Mouse (Mus musculus) kidney, embryonic 14.5 days (tissue): ENCODE data around the gene Cd300a. TPM values are rescaled to one million over a fixed set of nuclear protein-coding genes. Genes with fewer than 3 reads are reported as not detected.

Experiments used
- ATAC-seq: fragments of 200-750 bp; cut with Nextera tagmentation; 2 replicates; pipeline ENCODE4 v1.8.0; 2017; ENCODE audit warnings: moderate number of reproducible peaks, mild to moderate bottlenecking, moderate TSS enrichment, moderate library complexity; ENCODE audit not compliant: low FRiP score, low TSS enrichment
- H3K27ac ChIP-seq: fragments of 300-500 bp; sonication (generic); 2 replicates; pipeline ENCODE4 v1.5.1; 2014; ENCODE audit warnings: low read depth, mild to moderate bottlenecking, low read length, moderate library complexity, mixed read lengths
- H3K27me3 ChIP-seq: fragments of 300-500 bp; sonication (generic); 2 replicates; pipeline ENCODE4 v1.6.1; 2014; ENCODE audit warnings: mild to moderate bottlenecking, low read length; ENCODE audit not compliant: control insufficient read depth, insufficient read depth
- H3K36me3 ChIP-seq: fragments of 300-500 bp; sonication (generic); 2 replicates; pipeline ENCODE4 v1.6.1; 2014; ENCODE audit warnings: low read length, mixed read lengths; ENCODE audit not compliant: control insufficient read depth, insufficient read depth
- H3K4me1 ChIP-seq: fragments of 300-500 bp; sonication (generic); 2 replicates; pipeline ENCODE4 v1.6.1; 2014; ENCODE audit warnings: low read length, mixed read lengths; ENCODE audit not compliant: control insufficient read depth, insufficient read depth
- H3K4me2 ChIP-seq: fragments of 300-500 bp; sonication (generic); replicated peaks from 2 replicates; pipeline ENCODE4 v1.6.1; 2014; ENCODE audit warnings: low read depth, mild to moderate bottlenecking, low read length
- H3K4me3 ChIP-seq: fragments of 300-500 bp; sonication (generic); 2 replicates; pipeline ENCODE4 v1.5.1; 2014; ENCODE audit warnings: mild to moderate bottlenecking, low read length
- H3K9ac ChIP-seq: fragments of 300-500 bp; sonication (generic); 2 replicates; pipeline ENCODE4 v1.6.1; 2014; ENCODE audit warnings: low read depth, mild to moderate bottlenecking, low read length, moderate library complexity
- H3K9me3 ChIP-seq: fragments of 300-500 bp; sonication (generic); 2 replicates; pipeline ENCODE4 v1.6.1; 2016; ENCODE audit warnings: low read length; ENCODE audit not compliant: control insufficient read depth
- WGBS: fragments of 180-500 bp; shearing (Covaris S2); extraction: QIAGEN DNeasy Blood & Tissue Kit; methylation state at CpG from one replicate; pipeline ENCODE4 v1.1.7; 2014; 5-methylcytosine and 5-hydroxymethylcytosine counted together
- polyA plus RNA-seq: library from polyadenylated mRNA; unstranded; fragments of >200 nt; fragmentation: Nextera tagmentation; extraction: Ambion mirVana; gene quantifications from 2 replicates; pipeline ENCODE4 v1.2.1, GENCODE M21; 2014

Cd300a gene
- polyA plus RNA-seq, 1 experiment from 2014 or later = 1.2 TPM

- WGBS = 10% methylated on average over 1 of the region's 1 CpGs
- Histone ChIP-seq H3K36me3 (no peaks in the 10 kb centered on the region), H3K27me3 (no peaks in the 10 kb centered on the region), H3K9ac (no peak overlapping the region), H3K9me3 (no peaks in the 10 kb centered on the region), H3K4me2 (no peak overlapping the region), H3K4me3 (no peak overlapping the region), H3K27ac (no peak overlapping the region), H3K4me1 (peaks cover 12% of the 10 kb centered on the region; the same call in 1 of the 2 replicates)
- no peak for ATAC-seq
Observed at GRCm38 (mm10) chr11:114880589-114880988, 9.3 kb upstream of the Cd300a start.

DNA sequence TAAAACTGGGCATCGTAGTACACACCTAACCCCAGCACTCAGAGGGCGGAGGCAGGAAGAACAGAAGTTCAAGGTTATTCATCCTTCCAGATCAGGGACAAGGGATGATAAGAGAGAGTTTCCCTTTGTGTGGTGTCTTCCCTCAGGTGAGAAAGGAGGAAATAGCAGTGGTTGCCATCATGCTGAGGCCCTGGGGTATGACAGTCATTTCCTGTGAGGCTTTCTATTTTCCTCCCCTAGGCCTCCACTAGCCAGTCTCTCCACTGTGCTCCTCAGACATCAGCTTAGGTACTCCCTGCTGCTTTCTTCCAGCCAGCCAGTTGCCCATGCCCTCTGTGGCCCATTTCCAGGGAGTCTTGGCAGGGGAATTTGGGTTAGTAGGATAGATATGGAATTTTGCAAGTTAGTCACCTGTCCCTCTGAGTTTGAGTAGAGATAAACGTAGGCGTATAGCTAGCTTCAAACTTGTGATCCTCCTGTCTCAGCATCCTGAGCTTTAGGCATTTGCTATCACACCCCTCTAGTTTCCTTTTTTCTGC lies 6.5 kb upstream of the Cd300a start:
- no peak overlapping the region for H3K27ac ChIP-seq
- no peak overlapping the region for H3K4me2 ChIP-seq
- no peaks in the 10 kb centered on the region for H3K4me1 ChIP-seq
- WGBS = 86% methylated on average over 4 of the region's 4 CpGs
- H3K9ac ChIP-seq = no peak overlapping the region
- H3K4me3 ChIP-seq = no peak overlapping the region
- H3K9me3 ChIP-seq = no peaks in the 10 kb centered on the region
- H3K27me3 ChIP-seq = no peaks in the 10 kb centered on the region
- no peaks in the 10 kb centered on the region for H3K36me3 ChIP-seq
- ATAC-seq = no peak

GRCm38 (mm10) chr11:114884380-114885100 lies 5.3 kb upstream of the Cd300a start:
- H3K4me2 ChIP-seq = no peak overlapping the region
- H3K9me3 ChIP-seq = no peaks in the 10 kb centered on the region
- no peaks in the 10 kb centered on the region for H3K36me3 ChIP-seq
- no peaks in the 10 kb centered on the region for H3K4me1 ChIP-seq
- H3K27me3 ChIP-seq = no peaks in the 10 kb centered on the region
- ATAC-seq = no peak
- 83% methylated on average over 4 of the region's 4 CpGs for WGBS
- H3K27ac ChIP-seq = no peak overlapping the region
- H3K9ac ChIP-seq = no peak overlapping the region
- H3K4me3 ChIP-seq = no peak overlapping the region

DNA sequence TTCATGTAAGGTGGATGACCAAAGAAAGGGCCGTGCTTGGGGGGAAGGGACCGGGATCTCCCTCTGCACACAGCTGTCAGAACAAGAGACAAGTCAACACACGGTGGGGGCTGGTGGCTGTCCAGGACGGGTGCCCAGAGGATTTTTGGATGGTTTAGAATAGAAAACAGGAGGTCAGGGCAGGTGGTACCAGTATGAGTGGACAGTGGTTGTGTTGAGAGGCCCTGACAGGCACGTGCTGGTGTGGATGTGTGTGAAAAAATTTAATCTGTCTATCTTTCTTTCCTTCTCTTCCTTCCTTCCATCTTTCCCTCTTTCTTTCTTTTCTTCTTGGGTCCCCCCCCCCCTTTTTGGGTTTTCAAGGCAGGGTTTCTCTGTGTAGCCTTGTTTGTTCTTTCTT lies 701 bp downstream of the Cd300a start:
- 0 out of 2 replicates have a peak, but pooled peaks have one; percentile 35 for ATAC-seq
- 36% methylated on average over 5 of the region's 5 CpGs for WGBS
- H3K4me2 ChIP-seq = peak overlapping the region; percentile 38

GRCm38 (mm10) chr11:114896085-114896484 lies 6.2 kb downstream of the Cd300a start:
- no peaks in the 10 kb centered on the region for H3K36me3 ChIP-seq
- H3K27me3 ChIP-seq = no peaks in the 10 kb centered on the region
- WGBS = 86% methylated on average over 3 of the region's 3 CpGs
- H3K9me3 ChIP-seq = no peaks in the 10 kb centered on the region
- H3K9ac ChIP-seq = no peak overlapping the region
- no peak for ATAC-seq
- no peak overlapping the region for H3K4me3 ChIP-seq
- H3K4me1 ChIP-seq = no peaks in the 10 kb centered on the region
- H3K4me2 ChIP-seq = no peak overlapping the region
- no peak overlapping the region for H3K27ac ChIP-seq

More for the DNA sequence above, 701 bp downstream of the Cd300a start:
- no peaks in the 10 kb centered on the region for H3K36me3 ChIP-seq
- no peaks in the 10 kb centered on the region for H3K27me3 ChIP-seq
- no peaks in the 10 kb centered on the region for H3K9me3 ChIP-seq
- H3K4me3 ChIP-seq = no peak overlapping the region
- H3K9ac ChIP-seq = no peak overlapping the region
- no peak overlapping the region for H3K27ac ChIP-seq
- peaks cover 8% of the 10 kb centered on the region; the same call in 1 of the 2 replicates for H3K4me1 ChIP-seq

GRCm38 (mm10) chr11:114898026-114898425 lies 8.2 kb downstream of the Cd300a start:
- Histone ChIP-seq H3K36me3 (no peaks in the 10 kb centered on the region), H3K4me2 (no peak overlapping the region), H3K4me1 (no peaks in the 10 kb centered on the region), H3K4me3 (no peak overlapping the region), H3K9ac (no peak overlapping the region), H3K27me3 (no peaks in the 10 kb centered on the region), H3K9me3 (no peaks in the 10 kb centered on the region), H3K27ac (no peak overlapping the region)
- ATAC-seq = no peak
- 35% methylated on average over 1 of the region's 1 CpGs for WGBS

DNA sequence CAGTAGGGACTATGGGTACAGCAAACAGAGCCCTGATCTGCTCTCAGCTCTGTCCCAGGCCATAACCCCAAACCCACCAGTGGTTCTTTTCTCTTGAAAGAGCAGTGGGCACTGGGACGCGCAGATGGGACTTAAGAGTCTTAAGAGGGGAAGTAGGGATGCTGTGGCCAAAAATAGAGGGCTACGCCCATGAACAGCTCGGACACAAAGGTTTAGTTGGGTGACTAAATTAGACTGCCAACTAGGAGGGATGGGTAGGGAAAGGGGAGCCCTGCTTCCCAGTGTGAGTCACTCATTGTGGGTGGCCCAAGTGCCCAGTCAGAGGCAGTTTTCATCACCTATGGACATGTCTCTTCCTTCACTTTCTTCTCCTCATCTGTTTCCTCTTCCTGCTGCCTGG lies 13.4 kb downstream of the Cd300a start:
- Histone ChIP-seq H3K4me3 (no peak overlapping the region), H3K4me2 (no peak overlapping the region), H3K36me3 (no peaks in the 10 kb centered on the region), H3K9ac (no peak overlapping the region), H3K9me3 (no peaks in the 10 kb centered on the region), H3K27ac (no peak overlapping the region), H3K4me1 (no peaks in the 10 kb centered on the region), H3K27me3 (no peaks in the 10 kb centered on the region)
- no peak for ATAC-seq
- 96% methylated on average over 4 of the region's 4 CpGs for WGBS

DNA sequence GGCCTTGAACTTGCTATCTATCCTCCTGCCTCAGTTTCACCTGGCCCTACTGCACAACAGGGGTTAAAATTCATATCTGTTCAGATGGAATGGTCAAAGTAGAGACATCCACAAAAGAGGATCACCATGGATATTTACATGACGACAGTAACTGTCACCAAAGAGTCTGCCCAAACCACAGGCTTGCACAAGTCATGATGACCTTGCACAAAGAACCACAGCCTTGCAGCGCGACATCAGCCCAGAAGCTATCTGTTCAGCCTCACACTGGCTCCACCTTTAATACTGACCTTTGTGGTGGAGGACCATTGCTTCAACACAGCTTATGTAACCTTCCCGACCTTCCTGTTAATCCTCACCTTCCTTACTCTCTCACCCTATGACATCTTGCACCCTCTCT lies 17.7 kb downstream of the Cd300a start:
- Histone ChIP-seq H3K27me3 (no peaks in the 10 kb centered on the region), H3K27ac (no peak overlapping the region), H3K4me1 (no peaks in the 10 kb centered on the region), H3K4me3 (no peak overlapping the region), H3K9ac (no peak overlapping the region), H3K9me3 (no peaks in the 10 kb centered on the region), H3K4me2 (no peak overlapping the region), H3K36me3 (no peaks in the 10 kb centered on the region)
- ATAC-seq = no peak
- 76% methylated on average over 4 of the region's 4 CpGs for WGBS

DNA sequence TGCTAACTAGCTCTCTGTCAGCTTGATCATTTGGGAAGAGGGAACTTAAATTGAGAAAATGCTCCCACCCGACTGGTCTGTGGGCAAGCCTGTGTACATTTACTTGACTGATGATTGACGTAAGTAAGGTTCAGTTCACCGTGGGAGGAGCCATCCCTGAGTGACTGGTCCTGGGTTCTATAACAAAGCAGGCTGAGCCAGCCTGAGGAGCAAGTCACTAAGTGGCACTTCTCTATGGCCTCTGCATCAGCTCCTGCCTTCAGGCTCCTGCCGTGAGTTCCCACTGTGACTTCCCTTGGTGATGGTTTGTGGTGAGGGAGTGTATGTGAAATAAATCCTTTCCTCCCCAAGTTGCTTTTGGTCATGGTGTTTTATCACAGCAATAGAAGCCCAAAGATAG lies 18.2 kb downstream of the Cd300a start:
- Histone ChIP-seq H3K4me1 (no peaks in the 10 kb centered on the region), H3K9me3 (no peaks in the 10 kb centered on the region), H3K4me2 (no peak overlapping the region), H3K27ac (no peak overlapping the region), H3K9ac (no peak overlapping the region), H3K36me3 (no peaks in the 10 kb centered on the region), H3K27me3 (no peaks in the 10 kb centered on the region), H3K4me3 (no peak overlapping the region)
- WGBS = 55% methylated on average over 4 of the region's 4 CpGs
- no peak for ATAC-seq
